Comparison of ENCODE assay signal across 8 mouse cellular contexts in the genomic region with DNA sequence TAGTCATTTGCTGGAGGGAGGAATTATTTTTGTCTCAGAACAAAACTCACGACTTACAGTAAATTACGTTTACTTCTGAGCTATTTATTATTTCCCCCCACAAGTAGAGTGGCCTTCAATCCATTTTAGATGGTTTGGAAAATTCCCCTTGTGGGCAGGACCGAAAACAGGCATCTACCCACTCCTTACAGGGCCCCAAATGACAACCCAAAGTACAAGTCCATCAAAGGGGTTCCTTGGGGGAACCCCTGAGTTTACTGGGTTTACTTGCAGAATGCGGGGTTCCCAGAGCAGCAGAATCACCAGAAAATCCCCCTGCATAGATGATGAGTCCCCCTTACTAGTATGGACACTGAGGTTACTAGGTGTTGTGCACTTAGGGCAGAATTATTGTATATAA. TPM values are rescaled to one million over a fixed set of nuclear protein-coding genes. Genes with fewer than 3 reads are reported as not detected.
DNase-seq lines count a peak whose midpoint lies in the region; ATAC-seq and TF ChIP-seq lines count a peak whose summit lies in the region.

No protein-coding gene starts in this region.

- H3K27ac ChIP-seq in heart, adult 2 months, result peak overlapping the region; percentile 80; the same call in 1 of the 2 replicates
- H3K27ac ChIP-seq in forebrain, embryonic 13.5 days, result no peak overlapping the region
- H3K27ac ChIP-seq in liver, embryonic 13.5 days, result peak overlapping the region; percentile 75

- H3K79me2 ChIP-seq in heart, adult 2 months (replicated peaks; ENCODE audit: control insufficient read depth, insufficient read depth, low read length), result 0 out of 2 replicates have a peak, but pooled peaks cover 1% of the 10 kb centered on the region
- H3K79me2 ChIP-seq in C2C12 (ENCODE audit: control insufficient read depth, insufficient read depth), result peaks cover 12% of the 10 kb centered on the region

- no peak for ATAC-seq in forebrain, embryonic 13.5 days
- no peak for ATAC-seq in liver, embryonic 13.5 days (ENCODE audit: low read depth)
- no peak for ATAC-seq in monocyte, adult 5-6 weeks (replicated peaks; ENCODE audit: insufficient number of reproducible peaks, low FRiP score, low TSS enrichment, poor library complexity, severe bottlenecking)

- TF ChIP-seq EP300 in heart, adult 2 months (IDR thresholded peaks at IDR 0.05; ENCODE audit: insufficient read depth, low read depth, low read length), result no peak

- DNase-seq in heart, adult 2 months, result no peak
- DNase-seq in heart, adult 18-20 months, result no peak
- DNase-seq in liver, embryonic 13.5 days, result no peak
- DNase-seq in right cerebral cortex, adult 2 months (ENCODE audit: low spot score in 2 of 2), result no peak
- DNase-seq in ovary, adult 18-20 months (ENCODE audit: low spot score), result no peak

- TF ChIP-seq CTCF in heart, adult 2 months (IDR thresholded peaks at IDR 0.05), result no peak
- no peak for TF ChIP-seq CTCF in C2C12 (IDR thresholded peaks at IDR 0.05; ENCODE audit: control insufficient read depth, insufficient read depth, insufficient read length)

- no peaks in the 10 kb centered on the region for H3K9me3 ChIP-seq in forebrain, embryonic 13.5 days (replicated peaks)
- no peaks in the 10 kb centered on the region for H3K9me3 ChIP-seq in liver, embryonic 13.5 days (replicated peaks)

- WGBS in heart, adult 2 months, result 20% methylated on average over 4 of the region's 4 CpGs
- WGBS in forebrain, embryonic 13.5 days, result 54% methylated on average over 4 of the region's 4 CpGs
- WGBS in liver, embryonic 13.5 days (ENCODE audit: insufficient replicate concordance), result 26% methylated on average over 4 of the region's 4 CpGs

- peak overlapping the region; percentile 94 for H3ac ChIP-seq in C2C12 (ENCODE audit: control insufficient read depth, insufficient read length, low read depth)

- H3K4me2 ChIP-seq in forebrain, embryonic 13.5 days, result peak overlapping the region; percentile 69
- peak overlapping the region; percentile 71 for H3K4me2 ChIP-seq in liver, embryonic 13.5 days

- peak overlapping the region; percentile 91 for H3K9ac ChIP-seq in heart, adult 2 months (ENCODE audit: low read depth, low read length)
- H3K9ac ChIP-seq in forebrain, embryonic 13.5 days, result peak overlapping the region; percentile 84
- peak overlapping the region; percentile 76 for H3K9ac ChIP-seq in liver, embryonic 13.5 days

- intact Hi-C loops in heart, adult 2 months (cut with DNase I), result no loop called here

- peak overlapping the region; percentile 83 for H3K4me3 ChIP-seq in heart, adult 2 months
- peak overlapping the region; percentile 72 for H3K4me3 ChIP-seq in C2C12 (ENCODE audit: insufficient read depth, poor library complexity, severe bottlenecking)
- H3K4me3 ChIP-seq in forebrain, embryonic 13.5 days, result peak overlapping the region; percentile 70
- peak overlapping the region; percentile 75 for H3K4me3 ChIP-seq in liver, embryonic 13.5 days (replicated peaks)

- no peak for TF ChIP-seq POLR2A in heart, adult 2 months (IDR thresholded peaks at IDR 0.05; ENCODE audit: insufficient read depth, low read depth, low read length)

- peaks cover 7% of the 10 kb centered on the region for H3K79me3 ChIP-seq in C2C12 (ENCODE audit: low read depth)

- peaks cover 6% of the 10 kb centered on the region for H3K4me1 ChIP-seq in heart, adult 2 months (ENCODE audit: control insufficient read depth, insufficient read depth, low read length)
- peaks cover 15% of the 10 kb centered on the region for H3K4me1 ChIP-seq in forebrain, embryonic 13.5 days
- peaks cover 43% of the 10 kb centered on the region for H3K4me1 ChIP-seq in liver, embryonic 13.5 days (replicated peaks)

- no peaks in the 10 kb centered on the region for H3K27me3 ChIP-seq in heart, adult 2 months (ENCODE audit: control insufficient read depth, insufficient read depth, low read length)
- H3K27me3 ChIP-seq in C2C12 (ENCODE audit: control insufficient read depth, insufficient read depth, insufficient read length), result no peaks in the 10 kb centered on the region
- no peaks in the 10 kb centered on the region for H3K27me3 ChIP-seq in forebrain, embryonic 13.5 days
- H3K27me3 ChIP-seq in liver, embryonic 13.5 days, result no peaks in the 10 kb centered on the region

- H3K36me3 ChIP-seq in heart, adult 2 months (ENCODE audit: control insufficient read depth, insufficient read depth, low read length), result no peaks in the 10 kb centered on the region
- H3K36me3 ChIP-seq in C2C12 (ENCODE audit: control insufficient read depth, insufficient read depth), result peaks cover 20% of the 10 kb centered on the region
- H3K36me3 ChIP-seq in forebrain, embryonic 13.5 days (ENCODE audit: poor library complexity, severe bottlenecking), result peaks cover 36% of the 10 kb centered on the region
- peaks cover 38% of the 10 kb centered on the region for H3K36me3 ChIP-seq in liver, embryonic 13.5 days

TF ChIP-seq in C2C12, 6 proteins besides CTCF, POLR2A, EP300 and RAD21:
- TF ChIP-seq MYOD1 (IDR thresholded peaks at IDR 0.05; ENCODE audit: control insufficient read depth, insufficient read length, low read depth), result no peak
- no peak for TF ChIP-seq FOSL1 (IDR thresholded peaks at IDR 0.05; ENCODE audit: insufficient read depth, low read length, poor library complexity, severe bottlenecking)
- no peak for TF ChIP-seq MAX (IDR thresholded peaks at IDR 0.05)
- TF ChIP-seq CEBPB (IDR thresholded peaks at IDR 0.05; ENCODE audit: low read depth), result no peak
- TF ChIP-seq MYOG (IDR thresholded peaks at IDR 0.05; ENCODE audit: control insufficient read depth, extremely low read depth, insufficient read length), result no peak
- TF ChIP-seq USF1 (IDR thresholded peaks at IDR 0.05; ENCODE audit: low read depth), result no peak

RNA-seq across cellular contexts. Expression of a gene that starts 0.8 kb away (rescaled TPM):
- total RNA-seq in heart, adult 2 months (2021), result 10 to 100 TPM; 19.2 to 21.5 TPM
- polyA plus RNA-seq in heart, adult 2 months (2012; rRNA removed), result 21.1 and 23.6 TPM in 2 replicates
- 10 to 100 TPM; 22.5 to 25.0 TPM for total RNA-seq in heart, adult 18-20 months (2021)
- 34.5 TPM for polyA plus RNA-seq in C2C12 (2012; fragmentation: generic; extraction: Trizol)
- 36.8 and 37.4 TPM in 2 replicates for polyA plus RNA-seq in forebrain, embryonic 13.5 days (2015; fragmentation: Nextera tagmentation; extraction: Ambion mirVana)
- polyA plus RNA-seq in liver, embryonic 13.5 days (2015; fragmentation: Nextera tagmentation; extraction: Ambion mirVana), result 18.6 and 19.0 TPM in 2 replicates
- 15.0 to 43.3 TPM (median 25.2 TPM) in 3 replicates for total RNA-seq in monocyte, adult 5-6 weeks (2017)

RNA-seq across cellular contexts. Expression of a gene that starts 10.8 kb away (rescaled TPM):
- total RNA-seq in heart, adult 2 months (2021), result 1,000 to 10,000 TPM; 1,138 to 1,275 TPM
- polyA plus RNA-seq in heart, adult 2 months (2012; rRNA removed), result 270 and 461 TPM in 2 replicates
- total RNA-seq in heart, adult 18-20 months (2021), result 1,000 to 10,000 TPM; 1,218 to 1,257 TPM
- 134 TPM for polyA plus RNA-seq in C2C12 (2012; fragmentation: generic; extraction: Trizol)
- polyA plus RNA-seq in forebrain, embryonic 13.5 days (2015; fragmentation: Nextera tagmentation; extraction: Ambion mirVana), result 354 and 358 TPM in 2 replicates
- 246 and 248 TPM in 2 replicates for polyA plus RNA-seq in liver, embryonic 13.5 days (2015; fragmentation: Nextera tagmentation; extraction: Ambion mirVana)
- total RNA-seq in monocyte, adult 5-6 weeks (2017), result 97.5 to 124 TPM (median 101 TPM) in 3 replicates

RNA-seq across cellular contexts. Expression of a gene that starts 11.2 kb away (rescaled TPM):
- total RNA-seq in heart, adult 2 months (2021), result 1 to 10 TPM; 1.2 to 1.3 TPM
- polyA plus RNA-seq in heart, adult 2 months (2012; rRNA removed), result 1.3 and 2.9 TPM in 2 replicates
- 1 to 10 TPM; 1.2 to 1.5 TPM for total RNA-seq in heart, adult 18-20 months (2021)
- polyA plus RNA-seq in C2C12 (2012; fragmentation: generic; extraction: Trizol), result 10.0 TPM
- polyA plus RNA-seq in forebrain, embryonic 13.5 days (2015; fragmentation: Nextera tagmentation; extraction: Ambion mirVana), result 16.2 and 17.3 TPM in 2 replicates
- 8.6 and 9.9 TPM in 2 replicates for polyA plus RNA-seq in liver, embryonic 13.5 days (2015; fragmentation: Nextera tagmentation; extraction: Ambion mirVana)
- 4.5 to 12.8 TPM (median 8.1 TPM) in 3 replicates for total RNA-seq in monocyte, adult 5-6 weeks (2017)

RNA-seq across cellular contexts. Expression of a gene that starts 35.3 kb away (rescaled TPM):
- 10 to 100 TPM; 18.7 to 22.2 TPM for total RNA-seq in heart, adult 2 months (2021)
- polyA plus RNA-seq in heart, adult 2 months (2012; rRNA removed), result 2.6 and 7.1 TPM in 2 replicates
- total RNA-seq in heart, adult 18-20 months (2021), result 10 to 100 TPM; 18.3 to 19.8 TPM
- polyA plus RNA-seq in C2C12 (2012; fragmentation: generic; extraction: Trizol), result 3.1 TPM
- 77.4 and 80.8 TPM in 2 replicates for polyA plus RNA-seq in forebrain, embryonic 13.5 days (2015; fragmentation: Nextera tagmentation; extraction: Ambion mirVana)
- polyA plus RNA-seq in liver, embryonic 13.5 days (2015; fragmentation: Nextera tagmentation; extraction: Ambion mirVana), result 6.1 and 8.3 TPM in 2 replicates
- total RNA-seq in monocyte, adult 5-6 weeks (2017), result 60.7 to 91.8 TPM (median 63.4 TPM) in 3 replicates
